Mouse (Mus musculus) kidney, adult 2 months (tissue): ENCODE measurements around the gene Olfr870. TPM values are rescaled to one million over a fixed set of nuclear protein-coding genes. Genes with fewer than 3 reads are reported as not detected.

Experiments
- DNase-seq: peaks from one replicate; pipeline ENCODE4 v3.0.0; 2021
- H3K27ac ChIP-seq: fragments of 200-500 bp; 2 replicates; pipeline ENCODE4 v1.5.1; 2012; ENCODE audit warnings: low read depth, low read length, control low read depth, inconsistent platforms; ENCODE audit not compliant: insufficient read depth
- H3K27me3 ChIP-seq: fragments of 200-500 bp; replicated peaks from 2 replicates; pipeline ENCODE4 v1.6.1; 2012; ENCODE audit warnings: mild to moderate bottlenecking, moderate library complexity, low read length, inconsistent platforms; ENCODE audit not compliant: control insufficient read depth, insufficient read depth
- H3K36me3 ChIP-seq: fragments of 200-500 bp; 2 replicates; pipeline ENCODE4 v1.6.1; 2012; ENCODE audit warnings: mild to moderate bottlenecking, moderate library complexity, low read length, inconsistent platforms; ENCODE audit not compliant: control insufficient read depth, insufficient read depth
- H3K4me1 ChIP-seq: fragments of 200-500 bp; 2 replicates; pipeline ENCODE4 v1.6.1; 2011; ENCODE audit warnings: low read length; ENCODE audit not compliant: control insufficient read depth, insufficient read depth
- H3K4me3 ChIP-seq: fragments of 200-500 bp; 2 replicates; pipeline ENCODE4 v1.5.1; 2011; ENCODE audit warnings: mild to moderate bottlenecking, low read depth, low read length, control low read depth; ENCODE audit not compliant: insufficient read depth
- CTCF ChIP-seq: fragments of 200-500 bp; conservative IDR thresholded peaks from 2 replicates; pipeline ENCODE4 v1.5.1; 2011; ENCODE audit warnings: low read depth, mild to moderate bottlenecking, control low read depth, low read length, moderate library complexity, mixed read lengths; ENCODE audit not compliant: insufficient read depth, insufficient read length
- POLR2A ChIP-seq: fragments of 200-500 bp; IDR thresholded peaks from one replicate; pipeline ENCODE4 v1.6.1; 2011; ENCODE audit warnings: low read depth, low read length, control low read depth
- WGBS: fragments of 180-500 bp; shearing (Covaris S2); methylation state at CpG from one replicate; pipeline ENCODE4 v1.1.7; 2018; 5-methylcytosine and 5-hydroxymethylcytosine counted together
- polyA plus RNA-seq: library from polyadenylated mRNA; depleted of rRNA; stranded (reverse); fragments of >200 nt; gene quantifications from 2 replicates; pipeline ENCODE4 v1.2.3, GENCODE M21; 2012; rRNA removed

Olfr870 gene
- polyA plus RNA-seq, 1 experiment = not detected

GRCm38 (mm10) chr9:20128709-20129108 lies 45.1 kb downstream of the Olfr870 start, which contains the start of gene Olfr869:
Olfr869 (plus strand) TSS chr9:20129009.
- no peak for TF ChIP-seq POLR2A
- TF ChIP-seq CTCF = no peak
- Histone ChIP-seq H3K36me3 (no peaks in the 10 kb centered on the region), H3K27me3 (no peaks in the 10 kb centered on the region), H3K4me3 (no peak within 1 kb of the TSS), H3K27ac (no peak within 1 kb of the TSS), H3K4me1 (no peaks in the 10 kb centered on the region)
- DNase-seq = no peak
- WGBS = 78% methylated on average over 2 of the region's 2 CpGs

Other genes with a start within 250 kb of the Olfr870 start
- gene Olfr866, start 146.0 kb downstream of the Olfr870 start, polyA plus RNA-seq = not detected in 2 replicates
- gene Olfr867, start 116.5 kb downstream of the Olfr870 start, polyA plus RNA-seq = not detected in 2 replicates
- not detected in 2 replicates for gene Olfr868, start 75.4 kb downstream of the Olfr870 start, polyA plus RNA-seq
- gene Olfr869, start 45.0 kb downstream of the Olfr870 start, polyA plus RNA-seq = not detected in 2 replicates
- not detected in 2 replicates for gene Olfr871, start 38.1 kb upstream of the Olfr870 start, polyA plus RNA-seq
- not detected in 2 replicates for gene Olfr872, start 63.1 kb upstream of the Olfr870 start, polyA plus RNA-seq
- not detected in 2 replicates for gene Olfr39, start 108.3 kb upstream of the Olfr870 start, polyA plus RNA-seq
- not detected in 2 replicates for gene Olfr873, start 124.5 kb upstream of the Olfr870 start, polyA plus RNA-seq
- gene Olfr18, start 162.0 kb upstream of the Olfr870 start, polyA plus RNA-seq = 0.06 TPM in 1 of 2 replicates, not detected in the other
- gene Zfp560, start 211.1 kb upstream of the Olfr870 start, polyA plus RNA-seq = 7.1 and 11.0 TPM in 2 replicates